Mouse (Mus musculus): ENCODE data around the gene Slc4a1ap.
"Not testable (repeated sequence)": the region's sequence is repeated elsewhere in the genome, so short reads cannot be mapped to it uniquely, and the experiment has no call there.

Slc4a1ap gene

GRCm38 (mm10) chr5:31526354-31527116 is at the start of gene Slc4a1ap:
TSS of gene Slc4a1ap (plus strand) at chr5:31526995.
- peak; percentile 90 for DNase-seq (ENCODE audit: low read depth, low spot score)

- no peak for DNase-seq (ENCODE audit: low read depth, low spot score)
These were observed 46.3 kb upstream of the Slc4a1ap start for GRCm38 (mm10) chr5:31480536-31480935.

GRCm38 (mm10) chr5:31485440-31485839 is 41.4 kb upstream of the Slc4a1ap start, which contains the start of gene 4930548H24Rik:
TSS of gene 4930548H24Rik (plus strand) at chr5:31485740.
- DNase-seq (ENCODE audit: low read depth, low spot score) = no peak

GRCm38 (mm10) chr5:31487889-31488288 is 38.9 kb upstream of the Slc4a1ap start:
- DNase-seq (ENCODE audit: low read depth, low spot score) = no peak

GRCm38 (mm10) chr5:31489116-31489769 is 37.6 kb upstream of the Slc4a1ap start:
- DNase-seq (ENCODE audit: low read depth, low spot score) = peak; percentile 95

- DNase-seq (ENCODE audit: low read depth, low spot score) = peak; percentile 90
These were observed 34.8 kb upstream of the Slc4a1ap start for GRCm38 (mm10) chr5:31492031-31492430.

- DNase-seq (ENCODE audit: low read depth, low spot score) = peak; percentile 95
These were observed 32.1 kb upstream of the Slc4a1ap start, which contains the start of gene Gpn1 for GRCm38 (mm10) chr5:31494513-31495297. TSS of gene Gpn1 (plus strand) at chr5:31494741.

- peak; percentile 58 for DNase-seq (ENCODE audit: low read depth, low spot score)
These were observed 22.0 kb upstream of the Slc4a1ap start for GRCm38 (mm10) chr5:31504843-31505242.

GRCm38 (mm10) chr5:31512481-31512880 is 14.3 kb upstream of the Slc4a1ap start:
- DNase-seq (ENCODE audit: low read depth, low spot score) = no peak

GRCm38 (mm10) chr5:31520556-31520955 is 6.2 kb upstream of the Slc4a1ap start:
- no peak for DNase-seq (ENCODE audit: low read depth, low spot score)

- peak; percentile 33 for DNase-seq (ENCODE audit: low read depth, low spot score)
These were observed 404 bp downstream of the Slc4a1ap start for GRCm38 (mm10) chr5:31527117-31527680.

- not testable (repeated sequence) for DNase-seq (ENCODE audit: low read depth, low spot score)
These were observed 912 bp downstream of the Slc4a1ap start, which contains the start of gene Supt7l for GRCm38 (mm10) chr5:31527707-31528106. TSS of gene Supt7l (minus strand) at chr5:31527807.

- peak; percentile 48 for DNase-seq (ENCODE audit: low read depth, low spot score)
These were observed 1.8 kb downstream of the Slc4a1ap start for GRCm38 (mm10) chr5:31528560-31528959.

- no peak for DNase-seq (ENCODE audit: low read depth, low spot score)
These were observed 8.4 kb downstream of the Slc4a1ap start for GRCm38 (mm10) chr5:31535228-31535627.

- DNase-seq (ENCODE audit: low read depth, low spot score) = peak; percentile 87
These were observed 32.6 kb downstream of the Slc4a1ap start for GRCm38 (mm10) chr5:31559401-31559800.

GRCm38 (mm10) chr5:31560352-31560751 is 33.6 kb downstream of the Slc4a1ap start:
- DNase-seq (ENCODE audit: low read depth, low spot score) = no peak

- no peak for DNase-seq (ENCODE audit: low read depth, low spot score)
These were observed 35.4 kb downstream of the Slc4a1ap start for GRCm38 (mm10) chr5:31562036-31562666.

GRCm38 (mm10) chr5:31563496-31563895 is 36.7 kb downstream of the Slc4a1ap start:
- peak; percentile 80 for DNase-seq (ENCODE audit: low read depth, low spot score)

GRCm38 (mm10) chr5:31563905-31564304 is 37.1 kb downstream of the Slc4a1ap start:
- peak; percentile 46 for DNase-seq (ENCODE audit: low read depth, low spot score)

GRCm38 (mm10) chr5:31564976-31565375 is 38.2 kb downstream of the Slc4a1ap start:
- peak; percentile 38 for DNase-seq (ENCODE audit: low read depth, low spot score)

GRCm38 (mm10) chr5:31566026-31566425 is 39.2 kb downstream of the Slc4a1ap start:
- DNase-seq (ENCODE audit: low read depth, low spot score) = no peak

All from R1 (cell line).